Mouse (Mus musculus): ENCODE results near the gene Upk2.

GRCm38 (mm10) chr9:44494863-44495809, 40.4 kb upstream of the Upk2 start:
- TF ChIP-seq POLR2A (IDR thresholded peaks at IDR 0.05; ENCODE audit: borderline replicate concordance, extremely low read depth, low read depth, low read length) (no peak), CTCF (IDR thresholded peaks at IDR 0.05; ENCODE audit: insufficient read depth, low read length) (no peak)

Data from lung, adult 2 months (tissue).